Mouse (Mus musculus) cerebellum, postnatal 25 days (tissue): ENCODE measurements at regions not wholly inside any gene's neighbourhood (a gene's known extent, or its start where the extent isn't known, plus 50 kb on each side); places are given as distances from the start of the nearest gene placed in this dataset.

Experiments
- DNase-seq, 2 experiments: peaks; one replicate each; pipeline ENCODE4 v3.0.0; 2021; ENCODE audit warnings: mixed read lengths in 2 of 2

GRCm38 (mm10) chr2:148292442-148292841 lies 102.7 kb upstream of the Sstr4 start:
- no peak for DNase-seq

DNA sequence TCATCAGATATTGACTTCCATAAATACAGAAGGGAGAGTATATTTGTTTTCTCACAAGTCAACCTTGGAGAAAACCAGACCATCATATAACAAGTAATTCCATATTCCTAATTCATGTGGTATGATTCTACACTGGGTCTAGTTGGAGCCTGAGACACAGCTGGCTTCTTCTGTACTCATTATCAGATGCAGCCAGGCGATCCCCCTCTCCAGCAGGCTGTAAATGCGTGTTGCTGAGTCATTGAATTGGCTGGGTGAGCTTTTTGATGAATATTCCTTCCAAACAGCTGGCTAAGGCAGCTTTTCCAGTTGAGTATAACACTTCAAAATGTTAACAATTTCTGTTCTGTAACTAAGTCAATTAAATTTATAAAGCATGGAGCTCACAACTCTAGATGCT lies 102.2 kb upstream of the Sstr4 start:
- no peak for DNase-seq

DNA sequence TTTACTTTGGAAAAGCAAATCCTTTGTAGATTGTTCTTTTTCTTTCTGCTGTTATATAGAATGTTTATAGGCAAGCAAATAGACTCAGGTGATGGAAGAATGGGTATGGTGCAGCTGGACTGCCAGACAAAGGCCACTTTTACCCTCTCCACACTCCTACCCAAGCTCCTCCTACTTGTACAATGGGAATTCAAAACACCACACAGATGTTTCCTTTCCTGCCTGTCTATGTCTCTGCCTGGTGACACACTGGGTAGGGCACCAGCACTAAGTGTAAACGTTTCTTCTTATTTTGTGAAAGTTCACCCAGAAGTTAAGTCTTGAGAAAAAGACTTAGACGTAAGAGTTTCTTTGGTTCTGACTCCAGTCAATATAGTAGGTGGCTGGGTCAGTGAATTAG lies 94.3 kb upstream of the Sstr4 start:
- no peak for DNase-seq

DNA sequence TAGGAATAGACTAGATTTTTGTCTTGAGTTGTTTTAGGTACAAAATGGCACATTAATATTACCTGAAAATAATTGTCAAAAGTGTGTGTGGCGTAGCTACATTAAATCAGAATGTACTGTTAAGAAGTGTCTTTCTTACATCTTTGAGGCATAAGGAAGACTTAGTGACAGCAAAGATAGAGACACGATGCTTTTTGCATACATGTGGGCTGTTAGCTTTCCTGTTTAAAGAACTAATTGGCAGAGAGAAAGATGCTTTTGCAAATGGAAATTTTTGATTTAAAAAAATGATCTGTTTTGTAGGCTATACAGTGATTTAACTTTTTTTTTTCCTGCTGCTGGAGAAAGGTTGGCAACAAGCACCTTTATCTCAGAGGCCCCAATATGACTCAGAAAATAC lies 82.9 kb upstream of the Sstr4 start:
- DNase-seq: no peak

- no peak for DNase-seq
These were observed 74.2 kb upstream of the Sstr4 start for GRCm38 (mm10) chr2:148320896-148321295.

DNA sequence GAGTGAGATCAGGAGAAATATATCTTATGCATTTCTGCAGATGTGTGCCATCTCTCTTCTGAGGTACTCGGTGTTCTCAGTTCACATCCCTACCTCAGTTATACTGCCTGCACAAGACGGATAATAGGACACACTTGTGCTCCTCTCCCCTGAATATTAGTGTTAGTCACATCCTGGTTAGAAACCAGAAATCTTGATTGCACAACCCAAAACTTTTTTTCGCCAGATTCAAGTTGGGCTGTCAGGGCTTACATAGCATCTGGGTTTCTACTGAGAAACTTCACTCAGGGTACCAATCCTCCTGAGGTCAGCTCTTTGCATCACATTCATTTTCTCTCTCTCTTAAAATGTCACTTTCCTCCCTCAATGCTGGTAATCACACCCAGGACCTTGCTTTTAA lies 69.8 kb upstream of the Sstr4 start:
- DNase-seq: no peak

- no peak for DNase-seq
These were observed 69.2 kb upstream of the Sstr4 start for GRCm38 (mm10) chr2:148325854-148326387.

DNA sequence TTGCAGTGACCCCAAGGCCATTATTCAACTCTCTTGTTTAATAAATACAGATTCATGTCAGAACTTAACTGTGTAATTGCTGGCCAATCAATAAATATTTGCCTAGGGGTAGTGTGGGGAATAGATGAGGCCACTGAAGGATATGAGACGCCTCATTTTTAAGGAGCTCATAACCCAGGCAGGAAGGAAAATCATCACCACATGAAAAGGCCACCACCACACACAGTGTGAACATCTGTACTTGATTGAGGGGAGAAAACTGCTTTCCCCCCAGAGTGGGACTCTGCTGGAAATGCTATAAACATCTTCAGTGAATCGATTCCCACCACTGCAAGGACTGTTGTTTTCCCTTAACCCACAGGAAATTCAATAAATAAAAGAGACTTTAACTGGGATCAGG lies 68.7 kb upstream of the Sstr4 start:
- no peak for DNase-seq

DNA sequence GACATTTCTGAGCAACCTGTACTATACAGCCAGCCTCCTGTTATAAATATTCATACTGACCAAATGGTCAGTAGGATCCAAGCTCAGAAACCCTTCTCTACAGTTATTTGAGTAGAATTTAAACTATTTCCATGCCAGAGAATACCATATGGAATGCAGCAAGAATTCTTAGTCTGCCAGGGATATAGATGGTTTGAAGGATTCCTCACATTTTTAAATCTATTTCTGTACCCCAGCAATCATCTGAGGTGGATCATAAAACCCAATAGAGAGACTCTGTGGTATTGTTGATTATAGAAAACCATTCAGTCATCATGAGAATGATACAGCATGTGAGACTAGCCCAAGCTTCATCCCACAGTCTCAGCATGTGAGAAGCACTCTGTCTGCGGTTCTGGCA lies 67.6 kb upstream of the Sstr4 start:
- no peak for DNase-seq

DNA sequence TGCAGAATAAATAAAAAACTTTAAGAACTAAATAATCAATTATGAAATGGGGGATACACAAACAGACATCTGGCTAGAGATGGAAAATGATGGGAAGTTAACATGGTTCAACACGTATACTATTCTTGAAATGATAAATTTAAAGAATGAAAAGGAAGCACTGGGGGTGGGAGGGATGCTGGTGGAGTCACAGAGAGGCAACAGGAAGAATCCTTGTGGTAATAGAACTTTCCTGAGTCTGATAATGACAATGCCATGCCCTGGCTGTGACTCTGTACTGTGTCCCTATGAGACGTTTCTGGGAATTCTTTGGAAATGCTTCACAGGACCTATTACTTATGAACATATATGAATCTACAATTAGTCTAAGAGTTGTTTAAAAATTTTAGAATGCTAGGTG lies 64.8 kb upstream of the Sstr4 start:
- no peak for DNase-seq

DNA sequence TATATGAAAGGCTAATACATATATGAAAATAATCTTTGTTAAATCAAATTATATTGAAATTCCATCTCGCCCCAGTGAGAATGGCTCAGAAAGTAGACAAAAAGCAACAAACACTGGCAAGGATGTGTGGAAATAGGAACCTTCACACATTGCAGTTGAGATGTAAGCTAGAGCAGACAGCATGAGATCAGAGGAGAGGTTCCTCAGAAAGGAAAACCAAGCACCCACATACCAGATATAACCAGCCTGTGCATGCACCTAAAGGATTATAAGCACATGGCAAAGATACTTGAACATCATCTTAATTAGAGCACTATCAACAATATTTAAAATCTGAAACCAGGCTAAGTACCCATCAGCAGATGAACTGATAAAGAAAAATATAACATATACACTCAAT lies 60.6 kb upstream of the Sstr4 start:
- no peak for DNase-seq

DNA sequence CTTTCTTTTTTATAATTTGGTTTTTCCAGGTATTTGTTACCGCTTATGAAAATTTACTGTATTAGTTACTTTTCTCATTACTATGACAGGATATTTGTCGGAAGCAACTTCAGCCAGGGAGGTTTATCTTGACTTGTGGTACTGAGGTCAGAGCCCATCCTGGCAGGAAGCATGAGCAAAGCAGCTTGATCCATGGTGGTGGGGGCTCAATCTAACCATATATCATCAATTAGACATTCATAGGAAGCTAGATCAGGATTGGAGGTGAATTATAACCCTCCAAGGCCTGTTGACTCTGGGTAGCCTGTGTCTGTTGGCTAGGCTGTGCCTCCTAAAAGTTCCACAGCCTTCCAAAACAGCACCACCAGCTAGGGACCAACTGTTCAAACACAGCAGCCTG lies 58.5 kb upstream of the Sstr4 start:
- DNase-seq: no peak

DNA sequence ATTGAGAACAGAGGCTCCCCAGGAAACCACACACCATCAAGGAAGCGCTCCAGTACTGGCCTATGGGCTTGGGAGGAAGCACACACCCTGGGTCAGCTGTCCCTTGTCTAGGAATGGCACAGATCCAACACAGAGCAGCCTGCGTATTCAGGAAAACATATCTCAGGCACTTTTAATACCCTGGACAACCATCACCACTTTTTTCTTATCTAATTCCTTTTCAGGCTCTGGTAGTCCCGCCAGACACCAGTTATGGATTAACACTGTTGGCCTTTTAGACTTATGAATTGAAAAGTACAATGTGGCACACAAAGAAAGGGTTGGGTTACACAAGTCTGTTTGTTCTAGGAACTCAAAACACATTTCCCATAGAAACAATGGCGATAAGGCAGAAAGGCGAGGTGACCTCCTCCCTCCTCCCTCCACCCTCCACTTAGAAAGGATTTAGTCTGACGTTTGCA lies 56.8 kb upstream of the Sstr4 start:
- DNase-seq: no peak

- DNase-seq: no peak
These were observed 56.2 kb upstream of the Sstr4 start for GRCm38 (mm10) chr2:148338894-148339293.

GRCm38 (mm10) chr2:148344193-148344592 lies 51.0 kb upstream of the Sstr4 start:
- no peak for DNase-seq
